Mouse (Mus musculus) retina, adult 2 months (tissue): ENCODE measurements around the gene Huwe1.
A peak's percentile ranks its signal among the peaks of the same experiment; 100 is the strongest.

ENCODE experiments used
- DNase-seq: peaks from one replicate; pipeline ENCODE4 v3.0.0-alpha.2; 2012; ENCODE audit warnings: low read depth, low spot score

Gene Huwe1

GRCm38 (mm10) chrX:151800701-151801511 is at the start of gene Huwe1:
TSS of gene Huwe1 (plus strand) at chrX:151800807.
- DNase-seq = peak; percentile 32

DNA sequence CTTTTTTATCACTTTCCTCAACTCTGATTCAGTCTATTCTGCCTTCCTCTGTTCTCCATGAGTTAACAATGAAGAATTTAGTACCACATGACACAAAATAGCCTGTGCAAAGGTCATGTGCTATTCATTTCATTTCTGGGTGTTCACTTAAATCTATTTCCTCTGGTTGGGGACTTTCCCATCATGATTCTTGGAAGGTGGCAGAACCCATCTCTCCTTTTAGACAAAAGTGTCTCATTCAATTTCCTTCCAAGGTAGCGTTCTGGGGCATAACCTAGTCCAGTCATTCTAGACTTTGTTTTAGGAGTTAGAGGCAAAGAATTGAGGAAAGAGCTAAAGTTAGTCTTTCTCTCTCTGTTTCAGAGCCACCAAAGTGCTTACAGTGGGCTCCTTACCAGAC is 20.3 kb upstream of the Huwe1 start:
- no peak for DNase-seq

- DNase-seq = no peak
Measured at GRCm38 (mm10) chrX:151782939-151783338, 17.7 kb upstream of the Huwe1 start.

DNA sequence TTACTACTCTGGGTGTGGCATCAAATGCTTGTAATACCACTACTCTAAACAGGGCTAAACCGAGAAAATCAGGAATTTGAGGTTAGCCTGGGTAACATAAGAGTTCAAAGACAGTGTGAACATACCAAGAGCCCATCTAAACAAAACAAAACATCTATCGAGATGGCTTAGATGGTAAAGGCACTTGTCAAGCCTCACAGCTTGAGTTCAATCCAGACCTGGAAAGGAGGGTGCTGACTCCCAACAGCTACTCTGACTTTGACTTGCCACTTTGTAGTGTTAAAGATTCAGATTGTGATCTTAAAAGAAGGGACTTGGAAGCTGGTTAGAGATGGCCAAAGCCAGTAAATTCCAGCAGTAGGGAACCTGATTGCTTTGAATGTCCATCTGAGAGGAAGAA is 7.8 kb upstream of the Huwe1 start:
- DNase-seq = no peak

DNA sequence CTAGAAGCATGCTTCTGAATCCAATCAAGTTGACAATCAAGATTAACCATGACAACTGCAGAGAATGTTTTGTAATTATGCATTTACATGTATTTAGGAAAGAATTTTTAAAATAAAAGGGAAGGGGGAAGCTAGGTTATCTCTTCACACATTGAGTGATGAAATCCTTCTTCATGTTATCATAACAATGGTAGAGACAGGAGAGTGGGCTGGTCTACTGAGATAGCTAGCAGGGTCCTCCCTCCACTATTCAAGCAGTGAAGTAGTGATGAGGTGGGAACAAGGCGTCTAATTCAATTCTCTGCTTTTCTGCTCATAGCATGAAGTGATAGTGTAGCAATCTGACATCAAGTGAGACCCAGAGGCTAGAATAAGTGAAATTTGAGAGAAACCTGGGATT is 2.6 kb upstream of the Huwe1 start:
- no peak for DNase-seq

- DNase-seq = no peak
Measured at GRCm38 (mm10) chrX:151802328-151802955, 1.8 kb downstream of the Huwe1 start.

DNA sequence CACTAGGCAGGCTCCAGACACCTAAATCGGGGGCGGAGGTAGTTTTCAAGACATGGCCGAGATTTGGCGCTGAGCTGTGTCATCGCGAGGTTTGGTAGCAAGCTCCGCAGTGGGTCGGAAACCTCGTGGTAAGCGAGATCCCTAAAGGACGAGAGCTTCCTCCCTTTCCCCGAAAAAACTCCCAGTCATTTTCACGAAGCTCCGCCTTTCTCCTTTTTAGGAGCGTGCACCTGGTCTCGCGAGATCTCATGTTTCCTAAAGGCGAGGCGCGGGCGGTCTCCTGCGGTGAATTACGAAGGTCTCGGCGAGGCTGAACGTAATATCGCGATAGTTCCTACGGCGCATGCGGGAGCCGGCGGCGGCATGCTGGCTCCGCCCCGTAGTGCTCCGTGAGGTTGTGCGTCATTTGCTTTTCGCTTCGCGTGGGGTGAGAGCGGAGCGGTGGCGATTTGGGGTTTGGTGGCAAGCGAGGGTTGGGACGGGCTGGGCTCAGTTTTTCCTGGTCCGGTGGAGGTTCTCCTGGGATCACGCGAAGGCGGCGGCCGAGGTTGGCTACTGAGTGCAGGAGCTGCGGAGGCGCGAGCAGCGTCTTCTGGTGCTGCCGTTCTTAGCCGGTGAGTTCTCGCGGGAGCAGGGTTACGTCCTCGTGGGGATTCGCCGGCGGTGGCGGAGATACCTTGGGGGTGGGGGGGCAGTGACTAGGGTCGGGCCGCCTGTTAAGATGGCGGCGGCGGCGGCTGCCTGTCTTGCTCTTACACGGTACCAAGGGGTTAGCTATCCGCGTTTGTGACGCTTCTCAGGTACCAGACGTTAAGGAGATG is 2.6 kb downstream of the Huwe1 start:
- peak; percentile 89 for DNase-seq

- no peak for DNase-seq
Measured at GRCm38 (mm10) chrX:151803777-151804101, 3.1 kb downstream of the Huwe1 start.

- no peak for DNase-seq
Measured at GRCm38 (mm10) chrX:151804388-151804787, 3.8 kb downstream of the Huwe1 start.

GRCm38 (mm10) chrX:151811481-151811880 is 10.9 kb downstream of the Huwe1 start:
- DNase-seq = no peak

- DNase-seq = no peak
Measured at GRCm38 (mm10) chrX:151813656-151814055, 13.0 kb downstream of the Huwe1 start.

DNA sequence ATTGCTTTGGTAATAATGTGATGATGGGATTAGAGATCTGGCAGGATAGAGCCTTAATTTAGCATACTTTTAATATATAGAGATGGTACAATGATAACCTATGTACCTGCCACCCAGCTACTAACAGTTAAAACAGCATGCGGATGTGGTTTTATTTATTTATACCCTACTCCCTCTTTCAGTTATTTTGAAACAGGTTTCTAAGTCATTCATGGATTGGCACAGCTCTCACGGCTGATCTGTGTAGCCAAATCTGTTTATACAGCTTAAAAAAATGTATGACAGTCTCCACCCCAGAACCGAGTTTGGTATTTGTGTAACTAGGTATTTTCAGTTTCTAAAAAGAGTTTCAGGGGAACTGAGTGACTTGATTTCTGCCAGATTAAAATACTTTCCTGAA is 17.1 kb downstream of the Huwe1 start:
- no peak for DNase-seq

- DNase-seq = no peak
Measured at GRCm38 (mm10) chrX:151828971-151829370, 28.4 kb downstream of the Huwe1 start.

DNA sequence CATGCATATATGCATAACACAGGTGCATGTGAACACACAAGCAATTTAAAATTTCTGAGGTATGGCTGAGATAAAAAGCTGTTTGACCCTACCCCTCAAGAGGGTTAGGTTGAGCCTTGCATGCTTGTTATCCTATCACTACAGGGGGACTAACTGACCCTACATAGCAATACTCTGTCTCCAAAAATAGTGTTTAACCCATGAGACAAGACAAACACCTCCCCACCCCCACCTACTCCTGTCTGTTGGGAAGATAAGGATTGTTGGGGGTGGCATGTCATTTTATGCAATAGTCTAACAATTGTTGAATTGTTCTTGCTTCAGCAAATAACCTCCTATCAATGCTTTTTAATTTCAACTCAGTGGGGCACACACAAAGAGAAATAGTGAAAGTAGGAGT is 30.7 kb downstream of the Huwe1 start:
- no peak for DNase-seq

GRCm38 (mm10) chrX:151832982-151833381 is 32.4 kb downstream of the Huwe1 start:
- DNase-seq = no peak

DNA sequence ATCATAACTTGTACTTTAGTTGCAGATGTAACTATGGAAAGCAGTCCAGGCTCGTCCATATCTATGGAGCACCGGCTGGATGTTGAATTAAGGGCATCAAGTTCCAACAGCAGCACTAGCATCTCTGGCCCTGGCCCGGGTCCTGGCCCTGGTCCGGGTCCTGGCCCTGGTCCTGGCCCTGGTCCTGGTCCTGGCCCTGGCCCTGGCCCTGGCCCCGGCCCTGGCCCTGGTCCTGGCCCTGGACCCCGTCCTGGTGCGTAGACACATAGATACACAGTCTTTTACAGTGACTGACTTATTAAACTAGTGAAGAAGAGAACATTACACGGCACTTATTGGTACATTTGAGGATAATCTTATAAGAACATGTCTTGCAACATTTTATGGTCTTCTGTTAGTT is 58.8 kb downstream of the Huwe1 start:
- no peak for DNase-seq

GRCm38 (mm10) chrX:151910692-151911091 is 110.1 kb downstream of the Huwe1 start:
- DNase-seq = no peak

- no peak for DNase-seq
Measured at GRCm38 (mm10) chrX:151912267-151912666, 111.7 kb downstream of the Huwe1 start.

DNA sequence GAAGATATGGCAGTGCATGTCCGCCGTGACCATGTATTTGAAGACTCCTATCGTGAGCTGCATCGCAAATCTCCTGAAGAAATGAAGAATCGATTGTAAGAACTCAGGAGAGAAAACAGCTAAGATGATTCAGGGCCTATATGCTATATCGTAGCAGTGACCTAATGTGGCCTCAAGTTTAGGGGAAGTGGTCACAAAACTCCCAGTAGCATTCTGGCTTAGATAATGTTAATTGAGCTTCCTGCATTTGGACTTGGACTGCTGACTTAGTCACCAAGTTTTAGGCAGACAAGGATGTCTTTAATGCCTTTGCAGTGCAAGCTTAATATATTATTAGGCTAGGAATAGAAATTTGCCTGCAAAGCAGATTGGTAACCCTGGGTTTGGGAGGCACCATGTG is 128.8 kb downstream of the Huwe1 start:
- no peak for DNase-seq

DNA sequence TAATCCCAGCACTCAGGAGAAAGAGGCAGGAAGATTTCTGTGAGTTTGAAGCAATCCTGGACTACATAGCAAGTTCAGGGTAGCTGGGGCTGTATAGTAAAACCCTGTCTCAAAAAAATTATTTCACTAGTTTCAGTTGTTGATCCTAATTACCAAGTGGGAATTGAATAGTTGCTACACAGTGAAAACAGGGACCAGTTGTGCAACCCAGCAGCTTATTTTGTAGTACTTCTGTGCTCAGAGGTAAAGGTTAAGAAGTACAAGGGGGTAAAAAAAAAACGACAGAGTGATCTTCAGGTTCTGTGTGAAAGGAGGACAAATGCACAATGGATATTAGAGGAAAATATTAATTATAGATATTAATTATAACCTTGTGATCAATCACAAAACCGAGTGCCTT is 138.2 kb downstream of the Huwe1 start:
- DNase-seq = no peak

GRCm38 (mm10) chrX:151946986-151947385 is 146.4 kb downstream of the Huwe1 start:
- DNase-seq = no peak

DNA sequence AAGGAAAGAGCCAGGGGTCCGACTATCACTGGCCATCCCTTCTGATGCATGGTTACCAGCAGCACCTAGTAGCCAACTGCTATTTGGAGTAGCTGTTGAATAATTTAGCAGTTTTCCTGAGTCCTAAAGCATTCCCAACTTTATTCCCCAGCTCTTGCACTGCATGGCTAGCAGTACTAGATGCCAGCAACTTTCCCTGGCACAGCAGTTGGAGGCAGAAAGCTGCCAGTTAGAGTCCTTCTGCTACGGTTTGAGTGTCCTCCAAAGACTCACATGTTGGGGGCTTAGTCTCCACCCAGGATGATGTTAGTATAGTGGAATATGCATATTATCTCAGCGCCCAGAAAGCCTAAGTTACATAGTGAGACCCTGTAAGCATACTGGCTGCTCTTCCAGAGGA is 147.2 kb downstream of the Huwe1 start:
- no peak for DNase-seq

DNA sequence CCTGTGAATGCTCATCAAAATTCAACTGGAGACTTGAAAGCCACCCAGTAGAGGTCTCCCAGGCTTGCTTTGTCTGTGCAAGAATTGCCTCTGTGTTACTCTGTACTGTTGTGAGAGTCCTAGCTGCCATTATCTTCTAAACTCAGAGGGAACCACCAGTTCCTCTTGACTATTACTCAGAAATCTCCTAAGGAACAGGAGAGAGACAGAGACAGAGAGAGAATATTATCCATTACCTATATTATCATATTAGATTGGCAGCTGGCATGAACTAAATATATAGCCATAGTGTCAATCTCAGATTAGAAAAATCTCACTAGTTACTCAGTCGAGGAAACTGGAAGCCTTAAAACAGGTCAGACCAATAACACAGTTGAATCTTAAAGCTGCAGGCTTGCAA is 149.6 kb downstream of the Huwe1 start:
- DNase-seq = no peak
